ENCODE assay signal across 8 mouse cellular contexts in genomic region chr11:60707672-60708071, GRCm38 (mm10). TPM values are rescaled to one million over a fixed set of nuclear protein-coding genes. Genes with fewer than 3 reads are reported as not detected.
A peak's percentile ranks its signal among the peaks of the same experiment; 100 is the strongest.
DNase-seq lines count a peak whose midpoint lies in the region; ATAC-seq lines count a peak whose summit lies in the region.

No protein-coding gene starts in this region.

- peak; percentile 42 to 49 for DNase-seq in right cerebral cortex, postnatal 10 days (ENCODE audit: low spot score in 2 of 2)
- no peak for DNase-seq in right cerebral cortex, postnatal 36 days (ENCODE audit: low spot score in 2 of 2)
- DNase-seq in cerebellum, postnatal 14 days = peak; percentile 35 to 44
- peak; percentile 4 to 9 for DNase-seq in layer of hippocampus, postnatal 25 days (ENCODE audit: extremely low spot score in 1 of 2, low spot score in 1 of 2)
- DNase-seq in embryo, embryonic 10 days (ENCODE audit: low spot score) = no peak

- H3K27ac ChIP-seq in heart, embryonic 14.5 days (replicated peaks in 1 of 2; ENCODE audit: control insufficient read depth in 1 of 2, insufficient read depth in 1 of 2, low read depth in 2 of 2, low read length in 2 of 2) = peak overlapping the region; percentile 33 to 50; a peak in 3 of 4 replicates
- H3K27ac ChIP-seq in stomach, embryonic 16.5 days (ENCODE audit: low read length) = peak overlapping the region; percentile 50; the same call in 1 of the 2 replicates
- H3K27ac ChIP-seq in midbrain, embryonic 15.5 days = no peak overlapping the region

- 50% methylated on average over 3 of the region's 3 CpGs for WGBS in heart, embryonic 14.5 days
- 57% methylated on average over 3 of the region's 3 CpGs for WGBS in stomach, embryonic 16.5 days
- WGBS in midbrain, embryonic 15.5 days = 81% methylated on average over 3 of the region's 3 CpGs

- no peaks in the 10 kb centered on the region for H3K27me3 ChIP-seq in heart, embryonic 14.5 days (ENCODE audit: control insufficient read depth, insufficient read depth, low read length)
- H3K27me3 ChIP-seq in stomach, embryonic 16.5 days (ENCODE audit: control insufficient read depth, insufficient read depth, low read length) = no peaks in the 10 kb centered on the region
- no peaks in the 10 kb centered on the region for H3K27me3 ChIP-seq in midbrain, embryonic 15.5 days (replicated peaks)

- ATAC-seq in heart, embryonic 14.5 days (ENCODE audit: insufficient number of reproducible peaks, insufficient read depth, low FRiP score, low read depth) = peak; percentile 44
- peak; percentile 63; the same call in 1 of the 2 replicates for ATAC-seq in stomach, embryonic 16.5 days (ENCODE audit: insufficient read depth, low FRiP score)
- ATAC-seq in midbrain, embryonic 15.5 days (replicated peaks) = no peak

- H3K4me2 ChIP-seq in heart, embryonic 14.5 days (ENCODE audit: low read length) = no peak overlapping the region
- H3K4me2 ChIP-seq in stomach, embryonic 16.5 days (ENCODE audit: low read depth, low read length) = no peak overlapping the region
- H3K4me2 ChIP-seq in midbrain, embryonic 15.5 days = no peak overlapping the region

- H3K4me3 ChIP-seq in heart, embryonic 14.5 days (ENCODE audit: control insufficient read depth in 1 of 2, insufficient read depth in 1 of 2, low read depth in 1 of 2, low read length in 2 of 2) = no peak overlapping the region
- H3K4me3 ChIP-seq in stomach, embryonic 16.5 days (replicated peaks; ENCODE audit: low read length) = no peak overlapping the region
- no peak overlapping the region for H3K4me3 ChIP-seq in midbrain, embryonic 15.5 days

- H3K9me3 ChIP-seq in heart, embryonic 14.5 days (ENCODE audit: control insufficient read depth, low read length) = no peaks in the 10 kb centered on the region
- H3K9me3 ChIP-seq in stomach, embryonic 16.5 days (replicated peaks; ENCODE audit: control insufficient read depth, low read length) = no peaks in the 10 kb centered on the region
- no peaks in the 10 kb centered on the region for H3K9me3 ChIP-seq in midbrain, embryonic 15.5 days

- peaks cover 94% of the 10 kb centered on the region for H3K36me3 ChIP-seq in heart, embryonic 14.5 days (ENCODE audit: control insufficient read depth, insufficient read depth, low read length)
- H3K36me3 ChIP-seq in stomach, embryonic 16.5 days (ENCODE audit: control insufficient read depth, insufficient read depth, low read length) = peaks cover 27% of the 10 kb centered on the region
- peaks cover 69% of the 10 kb centered on the region for H3K36me3 ChIP-seq in midbrain, embryonic 15.5 days (replicated peaks)

- peaks cover 2 to 6% of the 10 kb centered on the region in 2 experiments; a peak in 2 of 4 replicates for H3K4me1 ChIP-seq in heart, embryonic 14.5 days (ENCODE audit: control insufficient read depth in 2 of 2, insufficient read depth in 2 of 2, low read length in 2 of 2)
- peaks cover 5% of the 10 kb centered on the region; the same call in 1 of the 2 replicates for H3K4me1 ChIP-seq in stomach, embryonic 16.5 days (ENCODE audit: control insufficient read depth, insufficient read depth, low read length)
- peaks cover 14% of the 10 kb centered on the region for H3K4me1 ChIP-seq in midbrain, embryonic 15.5 days

- no peak overlapping the region for H3K9ac ChIP-seq in heart, embryonic 14.5 days (ENCODE audit: low read length)
- peak overlapping the region; percentile 43 for H3K9ac ChIP-seq in stomach, embryonic 16.5 days (ENCODE audit: low read length)
- no peak overlapping the region for H3K9ac ChIP-seq in midbrain, embryonic 15.5 days

RNA-seq across cellular contexts. Expression of gene Llgl1, which starts 8.1 kb away (rescaled TPM):
- 32.5 and 34.0 TPM in 2 replicates for polyA plus RNA-seq in heart, embryonic 14.5 days (2014; fragmentation: Nextera tagmentation; extraction: Ambion mirVana)
- total RNA-seq in layer of hippocampus, postnatal 25 days (2021) = 10 to 100 TPM; 51.7 to 53.8 TPM
- 43.2 and 46.7 TPM in 2 replicates for polyA plus RNA-seq in stomach, embryonic 16.5 days (2015; fragmentation: Nextera tagmentation; extraction: Ambion mirVana)
- 53.0 and 57.9 TPM in 2 replicates for polyA plus RNA-seq in midbrain, embryonic 15.5 days (2015; fragmentation: Nextera tagmentation; extraction: Ambion mirVana)

RNA-seq across cellular contexts. Expression of gene Flii, which starts 19.4 kb away (rescaled TPM):
- 74.7 and 80.1 TPM in 2 replicates for polyA plus RNA-seq in heart, embryonic 14.5 days (2014; fragmentation: Nextera tagmentation; extraction: Ambion mirVana)
- total RNA-seq in layer of hippocampus, postnatal 25 days (2021) = 10 to 100 TPM; 56.8 to 59.6 TPM
- 87.7 and 97.6 TPM in 2 replicates for polyA plus RNA-seq in stomach, embryonic 16.5 days (2015; fragmentation: Nextera tagmentation; extraction: Ambion mirVana)
- polyA plus RNA-seq in midbrain, embryonic 15.5 days (2015; fragmentation: Nextera tagmentation; extraction: Ambion mirVana) = 81.5 and 83.4 TPM in 2 replicates

RNA-seq across cellular contexts. Expression of gene Mief2, which starts 20.5 kb away (rescaled TPM):
- 17.0 and 19.0 TPM in 2 replicates for polyA plus RNA-seq in heart, embryonic 14.5 days (2014; fragmentation: Nextera tagmentation; extraction: Ambion mirVana)
- 10 to 100 TPM; 22.8 to 26.1 TPM for total RNA-seq in layer of hippocampus, postnatal 25 days (2021)
- 11.2 and 13.2 TPM in 2 replicates for polyA plus RNA-seq in stomach, embryonic 16.5 days (2015; fragmentation: Nextera tagmentation; extraction: Ambion mirVana)
- polyA plus RNA-seq in midbrain, embryonic 15.5 days (2015; fragmentation: Nextera tagmentation; extraction: Ambion mirVana) = 23.8 and 25.4 TPM in 2 replicates

Comparison
In these comparisons a context has a peak if more than half of its experiments do, and no peak if none do; other contexts are left out.
1. DNase-seq: peak in right cerebral cortex, postnatal 10 days (2 of 2), cerebellum, postnatal 14 days (2 of 2) and layer of hippocampus, postnatal 25 days (2 of 2); none in right cerebral cortex, postnatal 36 days (0 of 2) and embryo, embryonic 10 days (single experiment).